Mouse (Mus musculus) CD4-positive, CD25-positive, alpha-beta regulatory T cell, adult 2 months (primary cell): ENCODE measurements around the gene Myom1.

Experiments
- DNase-seq: peaks from one replicate; pipeline ENCODE4 v3.0.0-alpha.2; 2012; ENCODE audit warnings: low read depth, low spot score

Myom1 gene

DNA sequence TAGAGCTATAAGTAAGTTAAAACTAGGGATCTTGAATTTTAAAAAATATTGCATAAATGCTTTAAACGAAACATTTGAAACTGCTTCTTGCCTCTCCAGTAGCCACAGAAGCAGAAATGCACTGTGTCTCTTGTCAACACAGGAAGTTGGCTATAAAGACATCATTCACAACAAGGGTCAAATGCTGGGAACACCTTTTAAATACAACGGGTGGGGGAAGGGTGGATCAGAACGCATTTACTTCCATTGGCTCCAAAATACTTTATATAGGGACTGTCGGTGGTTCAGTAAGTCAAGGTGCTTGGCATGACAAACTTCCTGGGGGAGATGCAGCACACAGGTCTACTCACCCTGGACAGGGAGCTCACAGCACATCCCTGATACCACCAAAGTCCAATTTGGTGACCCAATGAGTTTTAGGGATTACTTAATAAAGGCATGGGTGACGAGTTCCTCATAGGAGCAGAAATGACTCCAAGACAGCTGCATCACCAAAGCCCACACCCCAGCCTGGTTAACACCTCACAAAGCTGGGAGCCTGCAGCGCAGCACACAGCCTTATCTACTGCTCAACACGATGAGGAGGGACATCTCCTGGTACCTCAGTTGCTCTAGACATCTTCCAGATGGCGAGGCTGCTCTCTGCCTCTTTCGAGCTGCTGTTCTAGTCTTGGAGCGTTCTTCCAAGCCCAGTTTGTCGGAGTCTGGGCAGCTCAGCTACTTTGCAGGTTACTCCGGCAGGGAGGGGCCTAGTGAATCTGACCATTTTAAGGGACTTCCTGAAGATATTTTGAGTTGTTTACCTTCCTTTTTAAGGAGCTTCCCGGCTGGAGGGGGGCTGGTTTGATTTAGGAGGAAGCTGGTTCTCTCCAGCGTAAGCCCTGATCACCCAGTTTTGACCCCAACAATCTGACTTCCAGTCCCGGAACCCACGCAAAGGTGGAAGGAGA lies 134.2 kb downstream of the Myom1 start:
- DNase-seq = no peak

DNA sequence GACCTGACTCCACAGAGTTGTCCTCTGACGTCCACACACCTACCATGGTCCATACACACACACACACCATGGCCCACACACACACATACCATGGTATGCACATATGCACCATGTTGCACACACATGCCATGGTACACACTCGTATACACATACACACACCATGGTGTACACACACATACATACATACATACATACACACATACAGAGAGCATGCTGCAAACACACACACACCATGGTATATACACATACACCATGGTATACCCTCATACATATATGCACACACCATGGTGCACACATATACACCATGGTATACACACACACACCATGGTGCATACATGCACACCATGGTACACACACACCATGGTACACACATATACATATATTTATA lies 134.9 kb downstream of the Myom1 start:
- no peak for DNase-seq

DNA sequence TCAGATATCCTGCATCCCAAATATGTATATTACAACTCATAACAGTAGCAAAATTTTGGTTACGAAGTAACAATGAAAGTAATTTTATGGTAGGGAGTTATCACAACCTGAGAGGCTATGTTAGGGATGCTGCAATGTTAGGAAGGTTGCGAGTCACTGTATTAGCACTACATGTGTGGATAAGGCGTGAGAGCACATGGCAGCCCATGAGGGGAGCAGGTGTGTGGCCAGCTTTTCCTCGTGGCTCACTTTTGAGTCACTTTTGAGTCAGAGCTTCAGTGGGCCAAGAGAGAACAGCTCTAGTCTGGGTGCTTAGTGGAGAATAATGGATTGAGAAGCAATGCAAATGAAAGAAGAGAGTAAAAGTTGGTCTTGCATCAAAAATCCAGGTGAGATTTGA lies 139.6 kb downstream of the Myom1 start:
- DNase-seq = no peak

DNA sequence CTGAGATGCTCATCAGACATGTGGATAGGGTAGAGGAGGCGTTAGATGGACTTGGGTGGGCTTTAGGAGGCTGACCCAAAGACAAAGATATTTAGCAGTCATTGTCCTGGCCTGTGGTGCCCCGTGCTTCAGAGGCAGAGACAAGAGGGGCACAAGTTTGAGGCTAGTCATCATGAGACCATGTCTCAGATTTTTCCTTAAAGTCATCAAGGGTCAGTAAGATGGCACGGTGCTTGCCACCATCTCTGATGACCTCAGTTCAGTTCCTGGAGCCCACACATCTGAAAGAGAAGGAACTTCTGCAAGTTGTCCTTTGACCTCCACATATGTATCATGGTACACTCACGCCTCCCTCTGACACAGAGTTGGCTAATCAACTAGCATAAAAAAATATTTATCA lies 140.7 kb downstream of the Myom1 start:
- no peak for DNase-seq

DNA sequence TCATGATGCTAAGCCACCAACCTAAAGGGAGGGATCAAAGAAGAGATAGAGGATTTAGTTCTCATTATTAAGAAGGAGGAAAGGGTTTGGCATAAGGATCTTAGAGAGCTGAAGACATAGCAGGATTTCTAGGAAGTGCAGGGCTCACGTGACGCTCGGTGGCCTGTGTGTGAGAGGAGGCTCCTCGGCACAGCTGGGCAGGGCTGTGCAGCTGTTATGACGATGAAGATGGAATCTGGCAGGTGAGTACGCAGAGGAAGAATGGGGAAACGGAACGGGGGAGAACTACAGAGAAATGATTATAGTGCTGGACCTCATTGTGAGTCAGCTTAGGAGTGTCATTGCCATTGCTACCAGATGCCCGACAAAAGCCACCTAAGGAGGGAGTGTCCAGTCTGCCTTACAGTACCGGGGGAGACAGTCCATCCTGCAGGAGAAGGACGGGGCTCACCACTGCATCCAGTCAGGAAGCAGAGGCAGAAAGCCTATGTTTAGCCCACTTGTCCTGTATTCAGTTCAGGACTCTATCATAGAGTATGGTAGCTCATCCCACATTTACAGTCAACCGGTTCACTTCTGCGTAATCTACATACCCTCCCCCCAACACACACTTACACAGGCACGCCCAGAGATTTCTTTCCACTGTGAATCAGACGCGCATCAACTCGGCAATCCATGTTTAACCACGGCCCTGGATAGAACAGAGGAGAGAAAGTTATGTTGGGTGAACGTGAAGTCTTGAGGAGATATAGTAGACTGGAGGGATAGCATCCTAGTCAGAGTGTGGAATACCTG lies 142.1 kb downstream of the Myom1 start:
- DNase-seq = no peak

DNA sequence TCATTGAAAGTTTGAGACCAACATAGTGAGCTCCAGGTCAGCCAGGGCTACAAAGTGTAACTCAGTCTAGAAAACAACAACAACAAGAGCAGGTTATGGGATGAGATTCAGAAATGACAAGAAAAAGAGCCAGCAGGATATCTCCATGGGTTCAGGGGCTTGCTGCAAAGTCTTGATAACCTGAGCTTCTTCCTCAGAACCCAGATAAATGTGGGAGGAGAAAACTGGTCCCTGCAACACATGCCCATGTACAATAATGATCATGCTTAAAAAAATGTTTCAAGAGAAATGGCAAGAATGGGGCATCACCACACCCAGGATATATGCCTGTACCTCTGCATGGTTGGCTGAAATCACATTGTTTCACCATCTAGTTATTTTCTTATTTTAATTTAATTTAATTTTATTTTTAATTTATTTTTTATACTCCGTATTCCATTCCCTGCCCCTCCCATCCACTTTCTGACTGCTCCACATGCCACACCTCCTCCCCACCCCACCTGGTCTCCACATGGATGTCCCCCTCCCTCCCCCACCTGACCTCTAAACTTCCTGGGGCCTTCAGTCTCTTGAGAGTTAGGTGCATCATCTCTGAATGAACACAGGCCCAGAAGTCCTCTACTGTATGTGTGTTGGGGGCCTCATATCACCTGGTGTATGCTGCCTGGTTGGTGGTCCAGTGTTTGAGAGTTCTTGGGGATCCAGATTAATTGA lies 143.0 kb downstream of the Myom1 start:
- DNase-seq = no peak

DNA sequence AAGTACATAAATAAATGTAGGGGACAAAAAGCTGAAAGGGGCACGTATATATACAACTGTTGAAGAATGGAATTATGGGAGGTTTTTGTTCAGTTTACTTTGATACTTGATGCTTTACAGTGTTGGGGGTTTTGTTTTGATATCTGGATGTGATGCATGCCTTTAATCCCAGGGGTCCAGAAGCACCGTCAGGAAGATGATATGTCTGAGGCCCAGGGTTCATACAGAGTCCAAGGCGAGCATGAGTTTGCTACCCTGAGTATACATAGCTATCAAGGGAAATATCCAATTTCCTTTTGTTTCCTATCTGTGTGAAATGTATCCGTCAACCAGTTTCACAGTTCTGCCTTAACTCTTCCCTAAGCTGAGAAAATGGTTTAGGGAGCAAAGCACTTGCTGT lies 150.9 kb downstream of the Myom1 start:
- no peak for DNase-seq

DNA sequence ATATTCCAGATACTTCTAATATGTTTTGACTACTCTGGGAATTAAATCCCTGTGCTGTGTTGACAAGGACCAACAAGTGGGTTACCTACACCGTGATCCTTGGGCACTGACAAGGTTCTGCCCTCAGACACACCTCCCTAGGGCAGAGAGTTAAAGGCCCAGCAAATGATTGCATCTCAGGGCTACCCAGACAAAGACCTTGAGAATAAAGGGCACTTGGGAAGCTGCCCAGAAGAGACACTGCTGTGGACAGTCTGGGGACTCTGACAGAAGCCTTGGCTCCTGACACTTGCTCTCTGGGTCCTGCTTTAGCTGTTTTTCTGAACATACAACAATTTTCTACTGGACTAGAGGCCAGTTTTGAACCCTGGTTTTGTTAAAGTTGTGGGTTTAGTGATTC lies 152.8 kb downstream of the Myom1 start:
- DNase-seq = no peak

DNA sequence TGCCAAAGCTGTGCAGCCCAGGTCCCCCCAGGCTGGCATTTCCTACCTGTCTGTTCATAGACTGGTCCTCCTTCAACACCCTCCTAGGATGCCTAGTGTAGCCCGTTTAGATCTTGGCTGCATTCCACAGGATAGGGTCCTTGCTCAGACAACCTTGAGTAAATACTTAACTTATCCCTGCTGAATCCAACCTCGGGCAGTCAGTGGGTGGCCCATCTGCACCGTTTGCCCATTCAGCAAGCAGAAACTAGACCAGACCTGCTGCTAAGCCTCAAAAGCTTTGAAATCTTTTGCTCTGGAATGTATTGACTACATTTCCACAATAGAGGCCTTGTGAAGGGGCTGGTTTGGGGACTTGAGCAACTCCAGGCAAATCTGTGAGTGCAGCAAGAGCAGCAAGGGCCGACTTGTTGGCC lies 156.7 kb downstream of the Myom1 start:
- DNase-seq = no peak

DNA sequence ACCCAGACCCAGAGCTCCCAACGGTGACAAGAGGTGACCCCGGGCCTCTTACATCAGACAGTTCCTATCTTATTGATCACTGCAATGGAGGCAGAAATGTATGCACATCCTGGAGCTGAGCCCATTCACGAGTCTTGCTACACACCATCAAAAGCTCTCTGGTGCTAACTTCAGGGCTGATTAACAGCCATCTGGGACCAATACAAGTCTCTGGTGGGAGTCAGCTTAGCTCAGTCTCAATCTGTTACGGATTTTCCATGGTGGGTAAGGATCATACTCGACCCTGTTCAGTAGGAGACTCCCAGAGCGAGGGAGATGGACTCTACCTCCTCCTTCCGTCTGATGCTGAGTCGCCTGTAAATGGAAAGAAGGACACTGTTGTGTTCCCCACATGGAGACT lies 157.3 kb downstream of the Myom1 start:
- DNase-seq = no peak

DNA sequence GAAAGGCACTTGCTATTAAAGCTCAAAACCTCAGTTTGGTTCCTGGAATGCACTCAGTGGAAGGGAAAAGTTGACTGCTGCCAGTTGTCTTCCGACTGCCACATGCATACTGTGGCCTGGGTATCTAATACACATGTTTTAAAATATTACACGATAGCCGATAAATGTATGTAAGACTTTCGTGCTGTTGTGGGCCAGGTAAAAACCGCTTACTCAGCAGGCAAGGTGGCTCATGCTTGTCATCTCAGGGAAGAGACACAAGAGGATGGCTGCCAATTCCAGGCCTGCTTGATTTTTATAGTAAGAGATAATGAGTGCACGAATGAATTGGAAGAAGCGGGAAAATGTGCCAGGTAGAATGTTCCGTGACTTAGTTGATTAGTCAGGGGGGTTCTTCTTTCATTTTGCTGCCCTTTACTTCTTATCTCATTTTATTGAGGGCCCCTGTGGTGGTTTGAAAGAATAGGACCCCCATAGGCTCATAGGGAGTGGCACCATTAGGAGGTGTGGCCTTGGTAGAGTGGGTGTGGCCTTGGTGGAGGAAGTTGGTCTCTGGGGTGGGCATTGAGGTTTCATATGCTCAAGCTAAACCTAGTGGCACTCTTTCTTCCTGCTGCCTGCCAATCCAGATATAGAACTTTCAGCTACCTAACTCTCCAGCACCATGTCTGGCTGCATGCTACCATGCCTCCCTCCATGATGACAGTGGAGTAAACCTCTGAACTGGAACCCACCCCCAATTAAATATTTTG lies 158.0 kb downstream of the Myom1 start:
- DNase-seq = no peak

DNA sequence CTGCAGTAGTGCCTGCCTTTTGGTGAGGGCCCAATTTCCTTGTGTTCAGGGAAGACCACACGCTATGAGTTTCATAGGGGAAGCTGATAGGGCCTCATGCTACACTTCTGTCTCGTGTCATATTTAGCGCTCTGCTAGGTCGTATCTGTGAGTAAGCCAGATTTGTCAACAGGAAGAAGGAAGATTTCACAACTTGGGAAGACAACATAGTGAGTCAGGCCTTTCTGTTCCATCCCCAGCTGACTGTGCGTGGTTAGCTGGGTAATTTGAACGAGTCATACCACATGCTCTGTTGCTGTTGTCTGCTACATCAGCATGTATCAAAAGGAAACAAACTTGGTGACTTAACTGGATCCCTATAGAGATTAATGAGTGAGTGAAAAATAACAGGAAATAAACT lies 162.6 kb downstream of the Myom1 start:
- no peak for DNase-seq

DNA sequence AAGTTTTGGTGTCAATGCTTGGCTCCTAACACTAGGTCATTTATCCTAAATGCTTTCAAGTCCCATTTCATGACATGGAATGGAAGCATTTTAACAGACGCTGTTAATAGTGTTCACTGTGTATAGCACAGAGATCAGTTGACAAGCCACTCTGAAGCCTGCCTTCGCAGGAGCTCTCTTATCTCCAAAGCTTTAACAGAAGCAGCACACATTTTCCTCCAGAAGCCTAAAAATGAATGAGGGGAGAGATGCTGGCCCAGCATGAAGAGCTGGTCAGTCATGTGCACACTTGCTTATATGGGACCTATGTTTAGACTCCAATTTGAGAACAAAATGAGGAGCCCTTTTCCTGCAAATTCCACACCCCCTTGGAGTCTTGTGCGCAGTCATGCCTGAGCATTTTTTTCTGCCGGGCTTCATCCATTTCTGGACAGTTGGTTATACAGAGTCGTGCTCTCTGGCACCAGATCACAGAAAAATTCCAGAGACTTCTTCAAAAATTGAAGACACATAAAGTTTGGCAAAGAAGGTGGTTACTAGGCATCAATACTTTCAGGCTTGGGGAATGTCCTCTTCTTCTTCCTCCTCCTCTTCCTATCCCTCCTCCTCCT lies 165.9 kb downstream of the Myom1 start:
- DNase-seq = no peak

DNA sequence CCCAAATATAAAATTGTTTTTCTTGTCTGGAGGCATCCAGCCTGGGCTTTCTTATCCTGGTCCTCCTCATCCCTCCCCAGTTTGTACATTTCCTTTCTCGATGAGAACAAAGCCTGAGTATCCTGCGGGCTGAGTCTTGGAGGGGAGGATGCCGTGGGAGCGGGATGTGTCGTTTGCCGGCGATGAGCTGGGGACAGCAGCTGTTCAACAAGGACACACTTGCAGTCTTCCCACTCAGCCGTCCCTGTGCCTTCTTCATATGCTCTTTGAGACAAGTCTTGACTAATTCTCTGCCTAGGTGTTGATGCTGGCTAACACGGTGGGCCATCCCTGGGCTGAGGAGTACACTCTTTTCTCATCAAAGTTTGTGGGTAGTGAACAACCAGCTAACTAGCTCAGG lies 166.4 kb downstream of the Myom1 start:
- no peak for DNase-seq

DNA sequence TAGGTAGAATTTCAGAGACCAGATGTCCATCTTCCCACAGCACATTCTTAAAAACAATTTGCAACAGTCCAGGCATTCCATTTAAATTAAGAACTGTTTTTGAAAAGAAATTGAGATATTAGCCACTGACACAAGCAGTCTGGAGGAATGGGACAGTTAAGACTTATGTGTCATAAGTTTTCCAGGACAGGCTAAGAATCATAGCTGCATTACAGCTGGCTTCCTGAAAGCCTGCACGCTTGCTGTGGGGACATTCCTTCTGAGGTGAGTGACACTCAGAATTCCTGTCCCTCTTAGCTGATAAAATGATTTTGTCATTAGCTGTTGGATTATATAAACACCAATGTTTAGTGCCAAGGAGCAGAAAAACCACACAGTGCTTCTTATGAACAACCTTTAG lies 167.2 kb downstream of the Myom1 start:
- no peak for DNase-seq

DNA sequence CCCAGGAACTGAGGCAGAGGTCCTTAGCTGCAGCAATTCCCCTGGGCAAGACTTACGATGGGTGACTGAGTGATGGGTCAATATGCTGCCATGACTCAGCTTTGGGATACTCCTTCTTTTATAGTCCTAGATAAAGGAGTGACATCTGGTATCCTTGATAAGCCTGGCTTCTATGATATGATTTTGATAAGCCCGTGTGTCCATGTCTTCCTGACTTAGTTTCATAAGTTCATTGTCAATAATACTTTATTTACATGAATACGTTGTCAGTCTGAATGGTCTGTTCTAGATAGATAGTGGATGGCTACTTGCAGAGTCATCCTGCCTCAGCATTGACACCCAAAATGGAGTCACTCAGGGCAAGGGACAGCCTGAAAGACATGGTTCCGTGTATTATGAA lies 168.7 kb downstream of the Myom1 start:
- DNase-seq = no peak
